Comparison of ENCODE assay signal across 16 mouse cellular contexts in genomic region chr10:66871673-66872072, GRCm38 (mm10).
"Had no signal": no experiment of that assay in that cellular context is flagged by ENCODE, and none has a peak within 500 bp of the region (broad histone marks: within the 10 kb centered on the region; RNA-seq: fewer than 3 reads in every experiment).

No protein-coding gene starts in this region.

- H3K4me1 ChIP-seq: limb, embryonic 12.5 days; limb, embryonic 15.5 days; lung, embryonic 15.5 days; midbrain, embryonic 12.5 days; midbrain, embryonic 15.5 days; neural tube, embryonic 13.5 days had no signal

- H3K36me3 ChIP-seq: limb, embryonic 12.5 days; limb, embryonic 15.5 days; lung, embryonic 15.5 days; midbrain, embryonic 12.5 days; midbrain, embryonic 15.5 days; neural tube, embryonic 13.5 days had no signal

- DNase-seq: kidney, adult 9 months; kidney, postnatal 14 days; kidney, postnatal 4 days; left cerebral cortex, postnatal 4 days; liver, postnatal 0 days; thymus, adult 18-20 months; thymus, postnatal 36 days had no signal

- H3K27ac ChIP-seq: limb, embryonic 12.5 days; limb, embryonic 15.5 days; liver, embryonic 14.5 days; lung, embryonic 15.5 days; macrophage; midbrain, embryonic 12.5 days; midbrain, embryonic 15.5 days; neural tube, embryonic 13.5 days had no signal

- H3K9me3 ChIP-seq: limb, embryonic 12.5 days; limb, embryonic 15.5 days; lung, embryonic 15.5 days; midbrain, embryonic 12.5 days; midbrain, embryonic 15.5 days; neural tube, embryonic 13.5 days had no signal

- ATAC-seq: liver, postnatal 0 days; midbrain, embryonic 15.5 days had no signal

- H3K9ac ChIP-seq: limb, embryonic 12.5 days; limb, embryonic 15.5 days; liver, embryonic 14.5 days; liver, postnatal 0 days; lung, embryonic 15.5 days; midbrain, embryonic 12.5 days; midbrain, embryonic 15.5 days; neural tube, embryonic 13.5 days had no signal

- H3K4me3 ChIP-seq: limb, embryonic 12.5 days; limb, embryonic 15.5 days; lung, embryonic 15.5 days; midbrain, embryonic 12.5 days; midbrain, embryonic 15.5 days; neural tube, embryonic 13.5 days had no signal

- H3K27me3 ChIP-seq: limb, embryonic 12.5 days; limb, embryonic 15.5 days; lung, embryonic 15.5 days; midbrain, embryonic 12.5 days; midbrain, embryonic 15.5 days; neural tube, embryonic 13.5 days had no signal

- H3K4me2 ChIP-seq: limb, embryonic 12.5 days; limb, embryonic 15.5 days; liver, embryonic 11.5 days; lung, embryonic 15.5 days; midbrain, embryonic 12.5 days; midbrain, embryonic 15.5 days; neural tube, embryonic 13.5 days had no signal
